Mouse (Mus musculus) intestine, postnatal 0 days (tissue): ENCODE results near the gene Cntn5. TPM values are rescaled to one million over a fixed set of nuclear protein-coding genes. Genes with fewer than 3 reads are reported as not detected.

Experiments
- ATAC-seq: fragments of 200-750 bp; cut with Nextera tagmentation; 2 replicates; pipeline ENCODE4 v1.8.0; 2017; ENCODE audit warnings: mild to moderate bottlenecking, moderate TSS enrichment, moderate library complexity
- H3K27ac ChIP-seq: fragments of 300-500 bp; sonication (generic); 2 replicates; pipeline ENCODE4 v1.5.1; 2014; ENCODE audit warnings: mild to moderate bottlenecking, low read depth, low read length, moderate library complexity
- H3K27me3 ChIP-seq: fragments of 300-500 bp; sonication (generic); replicated peaks from 2 replicates; pipeline ENCODE4 v1.6.1; 2014; ENCODE audit warnings: low read length, mixed read lengths; ENCODE audit not compliant: control insufficient read depth, insufficient read depth
- H3K36me3 ChIP-seq: fragments of 300-500 bp; sonication (generic); 2 replicates; pipeline ENCODE4 v1.6.1; 2014; ENCODE audit warnings: mild to moderate bottlenecking, moderate library complexity; ENCODE audit not compliant: control insufficient read depth, insufficient read depth
- H3K4me1 ChIP-seq: fragments of 300-500 bp; sonication (generic); replicated peaks from 2 replicates; pipeline ENCODE4 v1.6.1; 2014; ENCODE audit warnings: antibody characterized with exemption, low read length, mixed read lengths; ENCODE audit not compliant: control insufficient read depth, insufficient read depth
- H3K4me2 ChIP-seq: fragments of 300-500 bp; sonication (generic); replicated peaks from 2 replicates; pipeline ENCODE4 v1.6.1; 2014; ENCODE audit warnings: low read depth, mild to moderate bottlenecking, moderate library complexity
- H3K4me3 ChIP-seq: fragments of 300-500 bp; sonication (generic); 2 replicates; pipeline ENCODE4 v1.5.1; 2014; ENCODE audit warnings: low read depth, low read length
- H3K9ac ChIP-seq: fragments of 300-500 bp; sonication (generic); 2 replicates; pipeline ENCODE4 v1.6.1; 2014; ENCODE audit warnings: mild to moderate bottlenecking, low read depth, low read length
- H3K9me3 ChIP-seq: fragments of 300-500 bp; sonication (generic); 2 replicates; pipeline ENCODE4 v1.6.1; 2016; ENCODE audit warnings: mixed run types; ENCODE audit not compliant: control insufficient read depth
- CTCF ChIP-seq: sonication (generic); IDR thresholded peaks from 2 replicates; pipeline ENCODE4 v1.5.1; 2016; ENCODE audit warnings: low read depth, mild to moderate bottlenecking, control low read depth, antibody characterized with exemption, moderate library complexity
- WGBS: fragments of 180-500 bp; shearing (Covaris S2); extraction: QIAGEN DNeasy Blood & Tissue Kit; methylation state at CpG from one replicate; pipeline ENCODE4 v1.1.7; 2014; 5-methylcytosine and 5-hydroxymethylcytosine counted together
- polyA plus RNA-seq: library from polyadenylated mRNA; unstranded; fragments of >200 nt; fragmentation: Nextera tagmentation; extraction: Ambion mirVana; gene quantifications from 2 replicates; pipeline ENCODE4 v1.2.1, GENCODE M21; 2015

Cntn5 gene
- polyA plus RNA-seq, 1 experiment from 2014 or later, result 0.87 TPM

DNA sequence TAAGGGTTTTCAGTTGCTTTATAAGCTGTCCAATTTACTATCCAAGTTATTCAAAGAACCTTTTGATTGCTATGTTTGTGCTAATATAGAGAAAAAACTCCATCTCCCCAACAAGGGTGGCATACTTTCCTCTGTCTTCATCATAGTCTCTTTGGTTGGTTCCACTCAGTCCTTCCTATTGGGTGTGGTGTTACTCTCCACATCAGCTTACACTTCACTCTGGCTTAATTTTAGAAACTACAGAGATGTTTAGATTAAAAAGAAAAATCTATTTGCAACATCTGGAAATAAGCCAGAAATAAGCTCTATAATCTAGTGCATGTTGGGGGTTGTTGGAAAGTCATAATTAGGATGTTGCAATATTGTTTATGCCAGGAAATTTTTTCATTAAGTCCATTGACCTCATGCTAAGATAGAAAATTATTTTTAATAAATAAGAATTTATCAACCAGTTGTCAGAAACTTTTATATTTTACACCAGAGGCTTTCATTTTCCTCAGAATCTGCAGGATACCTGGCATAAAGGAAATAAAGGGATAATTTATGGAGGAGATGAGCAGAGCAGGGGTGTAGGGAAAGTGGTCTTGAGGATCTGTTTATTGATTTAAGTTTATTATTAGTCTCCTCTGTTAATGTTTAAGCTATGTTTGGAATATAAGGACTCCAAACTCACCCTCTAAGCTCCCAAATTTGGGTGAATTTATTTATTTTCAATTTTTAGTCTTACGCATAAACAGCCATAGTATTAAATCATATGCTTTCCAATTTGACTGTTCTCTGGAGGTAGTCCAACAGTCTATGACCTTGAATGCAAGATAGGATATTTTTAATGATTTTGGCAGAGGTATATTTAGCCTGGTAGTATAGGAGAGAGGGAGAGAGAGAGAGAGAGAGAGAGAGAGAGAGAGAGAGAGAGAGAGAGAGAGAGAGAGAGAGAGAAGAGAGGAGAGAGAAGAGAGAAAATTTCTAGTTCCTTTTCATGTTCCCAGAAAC lies 966.8 kb downstream of the Cntn5 start:
- Histone ChIP-seq H3K36me3 (no peaks in the 10 kb centered on the region), H3K4me2 (no peak overlapping the region), H3K9me3 (no peaks in the 10 kb centered on the region), H3K9ac (no peak overlapping the region), H3K4me3 (no peak overlapping the region), H3K4me1 (no peaks in the 10 kb centered on the region), H3K27me3 (no peaks in the 10 kb centered on the region), H3K27ac (no peak overlapping the region)
- TF ChIP-seq CTCF, result no peak
- no peak for ATAC-seq
- 59% methylated on average over 1 of the region's 1 CpGs for WGBS

DNA sequence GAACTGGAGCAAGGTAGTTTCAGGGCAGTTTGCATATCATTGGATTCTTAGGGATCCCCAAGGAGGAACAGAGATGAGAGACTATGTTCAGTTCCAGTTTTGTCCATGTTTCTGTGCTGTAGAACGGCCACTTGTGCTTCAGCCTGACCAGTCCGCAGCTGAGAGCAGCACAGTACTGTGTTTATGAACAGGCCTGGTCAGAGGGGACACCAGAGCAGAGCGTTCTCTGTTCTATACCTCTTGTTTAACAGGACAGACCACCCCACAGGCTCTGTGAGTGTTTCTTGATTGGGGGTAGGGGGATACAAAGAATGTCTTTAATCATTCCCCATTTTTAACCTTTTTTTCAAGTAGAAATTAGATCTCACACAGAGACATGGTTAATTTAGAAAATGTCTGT lies 984.0 kb downstream of the Cntn5 start:
- Histone ChIP-seq H3K4me1 (no peaks in the 10 kb centered on the region), H3K27ac (no peak overlapping the region), H3K4me3 (no peak overlapping the region), H3K4me2 (no peak overlapping the region), H3K9me3 (no peaks in the 10 kb centered on the region), H3K36me3 (no peaks in the 10 kb centered on the region), H3K27me3 (no peaks in the 10 kb centered on the region), H3K9ac (no peak overlapping the region)
- WGBS, result 77% methylated on average over 3 of the region's 3 CpGs
- no peak for TF ChIP-seq CTCF
- ATAC-seq, result no peak

- Histone ChIP-seq H3K4me3 (no peak overlapping the region), H3K4me2 (no peak overlapping the region), H3K4me1 (no peaks in the 10 kb centered on the region), H3K27ac (no peak overlapping the region), H3K9ac (no peak overlapping the region), H3K27me3 (no peaks in the 10 kb centered on the region), H3K9me3 (no peaks in the 10 kb centered on the region), H3K36me3 (no peaks in the 10 kb centered on the region)
- WGBS, result 58% methylated on average over 5 of the region's 5 CpGs
- ATAC-seq, result no peak
- TF ChIP-seq CTCF, result no peak
Observed at GRCm38 (mm10) chr9:9899070-9899469, 1005.5 kb downstream of the Cntn5 start.

- WGBS, result 74% methylated on average over 6 of the region's 6 CpGs
- Histone ChIP-seq H3K4me1 (no peaks in the 10 kb centered on the region), H3K4me2 (no peak overlapping the region), H3K9me3 (no peaks in the 10 kb centered on the region), H3K9ac (no peak overlapping the region), H3K27me3 (no peaks in the 10 kb centered on the region), H3K4me3 (no peak overlapping the region), H3K36me3 (no peaks in the 10 kb centered on the region), H3K27ac (no peak overlapping the region)
- TF ChIP-seq CTCF, result no peak
- ATAC-seq, result no peak
Observed at GRCm38 (mm10) chr9:9886210-9886609, 1018.4 kb downstream of the Cntn5 start.

- Histone ChIP-seq H3K4me3 (no peak overlapping the region), H3K27me3 (no peaks in the 10 kb centered on the region), H3K27ac (no peak overlapping the region), H3K4me2 (no peak overlapping the region), H3K9ac (no peak overlapping the region), H3K36me3 (no peaks in the 10 kb centered on the region), H3K4me1 (no peaks in the 10 kb centered on the region), H3K9me3 (no peaks in the 10 kb centered on the region)
- no peak for TF ChIP-seq CTCF
- WGBS, result 67% methylated on average over 8 of the region's 8 CpGs
- ATAC-seq, result no peak
Observed at GRCm38 (mm10) chr9:9882779-9883383, 1021.7 kb downstream of the Cntn5 start.
